Mouse (Mus musculus) adrenal gland (tissue): Measurements from ENCODE around the gene Fxyd3.

Experiments
- microRNA-seq, 2 experiments: library from miRNA; unstranded; fragments of <30 nt; microRNA quantifications; one replicate each; pipeline ENCODE4; 2019

The Fxyd3 gene

Small RNA genes lying within 50 kb of the gene (microRNA-seq; reads per million reads assigned to microRNA genes)
- gene Mir7050, result 0 reads per million in 2 experiments
